Mouse (Mus musculus): ENCODE measurements around the gene Rest. TPM values are rescaled to one million over a fixed set of nuclear protein-coding genes. Genes with fewer than 3 reads are reported as not detected.
"Not testable (repeated sequence)": the region's sequence is repeated elsewhere in the genome, so short reads cannot be mapped to it uniquely, and the experiment has no call there.

Rest gene
- 1 to 10 TPM; 4.3 to 4.4 TPM for total RNA-seq (2021)
- long read RNA-seq, full-length matches to known transcripts: 4 of 4 reads
- long read RNA-seq, partial matches to known transcripts: 0 of 4 reads
- long read RNA-seq, other reads (novel, unspliced or antisense): 0 of 4 reads

GRCm38 (mm10) chr5:77265081-77265670, at the start of gene Rest:
Rest (plus strand) TSS chr5:77265491.
- peak in 1 of 2 experiments; percentile 51 for DNase-seq (ENCODE audit: low spot score in 2 of 2)

- DNase-seq (ENCODE audit: low spot score in 2 of 2): peak; percentile 43 to 88
Observed at GRCm38 (mm10) chr5:77217211-77217610, 48.1 kb upstream of the Rest start.

GRCm38 (mm10) chr5:77217724-77218123, 47.6 kb upstream of the Rest start:
- DNase-seq (ENCODE audit: low spot score in 2 of 2): no peak

- no peak for DNase-seq (ENCODE audit: low spot score in 2 of 2)
Observed at GRCm38 (mm10) chr5:77223043-77223975, 42.0 kb upstream of the Rest start.

- peak in 1 of 2 experiments; percentile 47 for DNase-seq (ENCODE audit: low spot score in 2 of 2)
Observed at GRCm38 (mm10) chr5:77228986-77229385, 36.3 kb upstream of the Rest start.

GRCm38 (mm10) chr5:77231863-77232262, 33.4 kb upstream of the Rest start:
- DNase-seq (ENCODE audit: low spot score in 2 of 2): not testable (repeated sequence)

GRCm38 (mm10) chr5:77234921-77235320, 30.4 kb upstream of the Rest start:
- DNase-seq (ENCODE audit: low spot score in 2 of 2): no peak

- DNase-seq (ENCODE audit: low spot score in 2 of 2): no peak
Observed at GRCm38 (mm10) chr5:77237104-77237503, 28.2 kb upstream of the Rest start.

- DNase-seq (ENCODE audit: low spot score in 2 of 2): peak in 1 of 2 experiments; percentile 34
Observed at GRCm38 (mm10) chr5:77244331-77244987, 20.8 kb upstream of the Rest start.

- no peak for DNase-seq (ENCODE audit: low spot score in 2 of 2)
Observed at GRCm38 (mm10) chr5:77245463-77245786, 19.9 kb upstream of the Rest start.

- DNase-seq (ENCODE audit: low spot score in 2 of 2): no peak
Observed at GRCm38 (mm10) chr5:77245787-77246671, 19.3 kb upstream of the Rest start.

GRCm38 (mm10) chr5:77250083-77250482, 15.2 kb upstream of the Rest start:
- DNase-seq (ENCODE audit: low spot score in 2 of 2): no peak

- DNase-seq (ENCODE audit: low spot score in 2 of 2): no peak
Observed at GRCm38 (mm10) chr5:77251656-77252055, 13.6 kb upstream of the Rest start.

GRCm38 (mm10) chr5:77252115-77252827, 13.0 kb upstream of the Rest start:
- no peak for DNase-seq (ENCODE audit: low spot score in 2 of 2)

GRCm38 (mm10) chr5:77253154-77253553, 12.1 kb upstream of the Rest start:
- DNase-seq (ENCODE audit: low spot score in 2 of 2): no peak

GRCm38 (mm10) chr5:77254402-77254801, 10.9 kb upstream of the Rest start:
- no peak for DNase-seq (ENCODE audit: low spot score in 2 of 2)

- DNase-seq (ENCODE audit: low spot score in 2 of 2): no peak
Observed at GRCm38 (mm10) chr5:77257603-77258002, 7.7 kb upstream of the Rest start.

GRCm38 (mm10) chr5:77259315-77259714, 6.0 kb upstream of the Rest start:
- DNase-seq (ENCODE audit: low spot score in 2 of 2): no peak

GRCm38 (mm10) chr5:77260141-77260540, 5.2 kb upstream of the Rest start:
- no peak for DNase-seq (ENCODE audit: low spot score in 2 of 2)

- DNase-seq (ENCODE audit: low spot score in 2 of 2): no peak
Observed at GRCm38 (mm10) chr5:77261137-77261536, 4.2 kb upstream of the Rest start.
